Mouse (Mus musculus): Measurements from ENCODE around the gene Atox1.
"Not testable (repeated sequence)": the region's sequence is repeated elsewhere in the genome, so short reads cannot be mapped to it uniquely, and the experiment has no call there.

The Atox1 gene

GRCm38 (mm10) chr11:55415731-55416130 is 45.3 kb downstream of the Atox1 start:
- in situ Hi-C loops (cut with MboI, MseI): not testable (repeated sequence)

- in situ Hi-C loops (cut with MboI, MseI): no loop called here
Observed at GRCm38 (mm10) chr11:55415036-55415704, 45.9 kb downstream of the Atox1 start.

- in situ Hi-C loops (cut with MboI, MseI): no loop called here
Observed at GRCm38 (mm10) chr11:55414314-55414713, 46.7 kb downstream of the Atox1 start.

- in situ Hi-C loops (cut with MboI, MseI): no loop called here
Observed at GRCm38 (mm10) chr11:55413416-55413796, 47.6 kb downstream of the Atox1 start.

GRCm38 (mm10) chr11:55412680-55413415 is 48.2 kb downstream of the Atox1 start:
- in situ Hi-C loops (cut with MboI, MseI): no loop called here

GRCm38 (mm10) chr11:55412034-55412433 is 49.0 kb downstream of the Atox1 start:
- in situ Hi-C loops (cut with MboI, MseI): no loop called here

- in situ Hi-C loops (cut with MboI, MseI): no loop called here
Observed at GRCm38 (mm10) chr11:55410502-55410901, 50.5 kb downstream of the Atox1 start.

- in situ Hi-C loops (cut with MboI, MseI): no loop called here
Observed at GRCm38 (mm10) chr11:55410005-55410404, 51.0 kb downstream of the Atox1 start.

GRCm38 (mm10) chr11:55407133-55407532 is 53.9 kb downstream of the Atox1 start:
- in situ Hi-C loops (cut with MboI, MseI): no loop called here

GRCm38 (mm10) chr11:55405601-55406469 is 55.2 kb downstream of the Atox1 start:
- in situ Hi-C loops (cut with MboI, MseI): no loop called here

GRCm38 (mm10) chr11:55404659-55405457 is 56.2 kb downstream of the Atox1 start:
- in situ Hi-C loops (cut with MboI, MseI): no loop called here

- in situ Hi-C loops (cut with MboI, MseI): no loop called here
Observed at GRCm38 (mm10) chr11:55400863-55401262, 60.2 kb downstream of the Atox1 start.

GRCm38 (mm10) chr11:55398371-55398770 is 62.7 kb downstream of the Atox1 start:
- in situ Hi-C loops (cut with MboI, MseI): loop anchor here (5.0 to 25.0 kb wide), 2 partner anchors 44 to 211 kb away; partner anchors contain the start of gene Slc36a2 (in 1 of the 2)

GRCm38 (mm10) chr11:55397441-55397840 is 63.6 kb downstream of the Atox1 start:
- in situ Hi-C loops (cut with MboI, MseI): loop anchor here (5.0 to 25.0 kb wide), 2 partner anchors 45 to 210 kb away; partner anchors contain the start of gene Slc36a2 (in 1 of the 2)

GRCm38 (mm10) chr11:55397036-55397435 is 64.0 kb downstream of the Atox1 start:
- in situ Hi-C loops (cut with MboI, MseI): loop anchor here (5.0 to 25.0 kb wide), 2 partner anchors 45 to 210 kb away; partner anchors contain the start of gene Slc36a2 (in 1 of the 2)
